Mouse (Mus musculus) midbrain, embryonic 11.5 days (tissue): ENCODE results near the gene Zscan26. TPM values are rescaled to one million over a fixed set of nuclear protein-coding genes. Genes with fewer than 3 reads are reported as not detected.
A peak's percentile ranks its signal among the peaks of the same experiment; 100 is the strongest.
"Not testable (repeated sequence)": the region's sequence is repeated elsewhere in the genome, so short reads cannot be mapped to it uniquely, and the experiment has no call there.

Experiments used
- ATAC-seq: fragments of 200-750 bp; cut with Nextera tagmentation; 2 replicates; pipeline ENCODE4 v1.8.0; 2017; ENCODE audit warnings: moderate TSS enrichment, moderate library complexity; ENCODE audit not compliant: low FRiP score
- DNase-seq: peaks from one replicate; pipeline ENCODE4 v3.0.0; 2015; ENCODE audit warnings: low spot score; ENCODE audit errors: missing footprints
- H3K27ac ChIP-seq: fragments of 300-500 bp; sonication (generic); 2 replicates; pipeline ENCODE4 v1.5.1; 2014; ENCODE audit warnings: low read depth, low read length
- H3K27me3 ChIP-seq: fragments of 300-500 bp; sonication (generic); 2 replicates; pipeline ENCODE4 v1.6.1; 2014; ENCODE audit warnings: mild to moderate bottlenecking, low read length, moderate library complexity, mixed read lengths; ENCODE audit not compliant: control insufficient read depth, insufficient read depth
- H3K36me3 ChIP-seq: fragments of 300-500 bp; sonication (generic); 2 replicates; pipeline ENCODE4 v1.6.1; 2014; ENCODE audit warnings: mild to moderate bottlenecking, low read length, moderate library complexity, mixed read lengths; ENCODE audit not compliant: control insufficient read depth, insufficient read depth
- H3K4me1 ChIP-seq: fragments of 300-500 bp; sonication (generic); 2 replicates; pipeline ENCODE4 v1.6.1; 2014; ENCODE audit warnings: low read length; ENCODE audit not compliant: control insufficient read depth, insufficient read depth
- H3K4me2 ChIP-seq: fragments of 300-500 bp; sonication (generic); 2 replicates; pipeline ENCODE4 v1.6.1; 2014; ENCODE audit warnings: mild to moderate bottlenecking, moderate library complexity
- H3K4me3 ChIP-seq: fragments of 300-500 bp; sonication (generic); 2 replicates; pipeline ENCODE4 v1.5.1; 2014; ENCODE audit warnings: low read depth, low read length
- H3K9ac ChIP-seq: fragments of 300-500 bp; sonication (generic); 2 replicates; pipeline ENCODE4 v1.6.1; 2014; ENCODE audit warnings: low read length
- H3K9me3 ChIP-seq: fragments of 300-500 bp; sonication (generic); 2 replicates; pipeline ENCODE4 v1.6.1; 2016; ENCODE audit warnings: low read length; ENCODE audit not compliant: control insufficient read depth
- WGBS: fragments of 180-500 bp; shearing (Covaris S2); extraction: QIAGEN DNeasy Blood & Tissue Kit; methylation state at CpG from one replicate; pipeline ENCODE4 v1.1.7; 2014; 5-methylcytosine and 5-hydroxymethylcytosine counted together
- microRNA counts: library from miRNA; unstranded; fragments of <30 nt; microRNA quantifications from one replicate; lab custom pipeline; 2015
- microRNA-seq: library from miRNA; unstranded; fragments of <30 nt; microRNA quantifications from one replicate; pipeline ENCODE4, GENCODE M21; 2017
- polyA plus RNA-seq: library from polyadenylated mRNA; unstranded; fragments of >200 nt; fragmentation: Nextera tagmentation; extraction: Ambion mirVana; gene quantifications from 2 replicates; pipeline ENCODE4 v1.2.1, GENCODE M21; 2014

Gene Zscan26
- polyA plus RNA-seq, 1 experiment from 2014 or later, result 14.6 TPM

GRCm38 (mm10) chr13:21397486-21397885 is 56.0 kb downstream of the Zscan26 start:
- Histone ChIP-seq H3K36me3 (peaks cover 18% of the 10 kb centered on the region), H3K4me1 (peaks cover 10% of the 10 kb centered on the region), H3K9me3 (no peaks in the 10 kb centered on the region), H3K9ac (no peak overlapping the region), H3K27ac (no peak overlapping the region), H3K27me3 (no peaks in the 10 kb centered on the region), H3K4me2 (no peak overlapping the region), H3K4me3 (no peak overlapping the region)
- 92% methylated on average over 2 of the region's 2 CpGs for WGBS
- DNase-seq, result no peak
- ATAC-seq, result no peak

- H3K9me3 ChIP-seq, H3K27ac ChIP-seq, DNase-seq, H3K4me1 ChIP-seq, H3K27me3 ChIP-seq, H3K4me3 ChIP-seq, H3K9ac ChIP-seq, H3K4me2 ChIP-seq: not testable (repeated sequence)
- peak; percentile 71 for ATAC-seq
- WGBS, result 95% methylated on average over 15 of the region's 18 CpGs
- peaks cover 23% of the 10 kb centered on the region for H3K36me3 ChIP-seq
Observed at GRCm38 (mm10) chr13:21396048-21396447, 57.5 kb downstream of the Zscan26 start.

- ATAC-seq (no peak), DNase-seq (no peak)
- H3K27me3 ChIP-seq, result no peaks in the 10 kb centered on the region
- no peaks in the 10 kb centered on the region for H3K9me3 ChIP-seq
- H3K27ac ChIP-seq, result no peak overlapping the region
- H3K36me3 ChIP-seq, result peaks cover 27% of the 10 kb centered on the region
- no peak overlapping the region for H3K4me2 ChIP-seq
- H3K4me3 ChIP-seq, result no peak overlapping the region
- H3K9ac ChIP-seq, result no peak overlapping the region
- 94% methylated on average over 6 of the region's 6 CpGs for WGBS
- H3K4me1 ChIP-seq, result no peaks in the 10 kb centered on the region
Observed at GRCm38 (mm10) chr13:21395623-21396022, 57.9 kb downstream of the Zscan26 start.

GRCm38 (mm10) chr13:21395211-21395610 is 58.3 kb downstream of the Zscan26 start:
- H3K27me3 ChIP-seq, result no peaks in the 10 kb centered on the region
- H3K9me3 ChIP-seq, result no peaks in the 10 kb centered on the region
- WGBS, result 94% methylated on average over 1 of the region's 1 CpGs
- no peak overlapping the region for H3K4me2 ChIP-seq
- no peak overlapping the region for H3K4me3 ChIP-seq
- no peak overlapping the region for H3K9ac ChIP-seq
- H3K27ac ChIP-seq, result no peak overlapping the region
- no peaks in the 10 kb centered on the region for H3K4me1 ChIP-seq
- no peak for DNase-seq
- ATAC-seq, result no peak
- peaks cover 31% of the 10 kb centered on the region for H3K36me3 ChIP-seq

MicroRNAs encoded within 50 kb of the gene (microRNA counts, 519-probe panel; counts per million panel counts)
- microRNA mmu-miR-1896 (lab: Ali Mortazavi, UCI), result not detected

Small RNA genes within 50 kb of the gene (microRNA-seq; reads per million reads assigned to microRNA genes)
- gene Mir1896 (not detected), gene Mir6942 (not detected)

Other genes with a start within 250 kb of the Zscan26 start
- gene Gpx5, start 161.0 kb downstream of the Zscan26 start, polyA plus RNA-seq, result not detected in 2 replicates
- not detected in 2 replicates for gene Gpx6, start 141.6 kb downstream of the Zscan26 start, polyA plus RNA-seq
- gene Olfr1367, start 106.8 kb downstream of the Zscan26 start, polyA plus RNA-seq, result not detected in 2 replicates
- 20.3 and 21.8 TPM in 2 replicates for gene Zscan12, start 90.9 kb downstream of the Zscan26 start, polyA plus RNA-seq
- gene Zkscan3, start 51.0 kb downstream of the Zscan26 start, polyA plus RNA-seq, result 85.4 and 85.9 TPM in 2 replicates
- gene Pgbd1, start 12.7 kb downstream of the Zscan26 start, polyA plus RNA-seq, result 6.6 and 7.6 TPM in 2 replicates
- gene Nkapl, start 14.8 kb upstream of the Zscan26 start, polyA plus RNA-seq, result 2.6 and 2.7 TPM in 2 replicates
- gene Zkscan4, start 25.2 kb upstream of the Zscan26 start, polyA plus RNA-seq, result 3.9 and 4.2 TPM in 2 replicates
- gene Gm10065, start 25.7 kb upstream of the Zscan26 start, polyA plus RNA-seq, result not detected in 2 replicates
- gene AK157302, start 41.5 kb upstream of the Zscan26 start, polyA plus RNA-seq, result 0.32 and 0.66 TPM in 2 replicates
- 3.7 and 4.0 TPM in 2 replicates for gene Gm11273, start 47.7 kb upstream of the Zscan26 start, polyA plus RNA-seq
- 10.6 and 11.1 TPM in 2 replicates for gene Zkscan8, start 77.4 kb upstream of the Zscan26 start, polyA plus RNA-seq
- 0.12 and 0.26 TPM in 2 replicates for gene Olfr1366, start 89.1 kb upstream of the Zscan26 start, polyA plus RNA-seq
- 0.04 TPM in 1 of 2 replicates, not detected in the other for gene Olfr1535, start 106.2 kb upstream of the Zscan26 start, polyA plus RNA-seq
- gene Olfr1364, start 128.0 kb upstream of the Zscan26 start, polyA plus RNA-seq, result not detected in 2 replicates
- not detected in 2 replicates for gene Olfr1362, start 160.3 kb upstream of the Zscan26 start, polyA plus RNA-seq
- not detected in 2 replicates for gene Olfr11, start 188.8 kb upstream of the Zscan26 start, polyA plus RNA-seq
- gene Olfr1361, start 209.7 kb upstream of the Zscan26 start, polyA plus RNA-seq, result not detected in 2 replicates
- not detected in 2 replicates for gene Olfr1360, start 223.7 kb upstream of the Zscan26 start, polyA plus RNA-seq
- gene Olfr1359, start 244.4 kb upstream of the Zscan26 start, polyA plus RNA-seq, result not detected in 2 replicates